Mouse (Mus musculus): ENCODE measurements around the gene Prlr. TPM values are rescaled to one million over a fixed set of nuclear protein-coding genes. Genes with fewer than 3 reads are reported as not detected.

The Prlr gene
- 0.57 and 0.75 TPM in 2 replicates for polyA plus RNA-seq (2015; fragmentation: Nextera tagmentation; extraction: Ambion mirVana)

DNA sequence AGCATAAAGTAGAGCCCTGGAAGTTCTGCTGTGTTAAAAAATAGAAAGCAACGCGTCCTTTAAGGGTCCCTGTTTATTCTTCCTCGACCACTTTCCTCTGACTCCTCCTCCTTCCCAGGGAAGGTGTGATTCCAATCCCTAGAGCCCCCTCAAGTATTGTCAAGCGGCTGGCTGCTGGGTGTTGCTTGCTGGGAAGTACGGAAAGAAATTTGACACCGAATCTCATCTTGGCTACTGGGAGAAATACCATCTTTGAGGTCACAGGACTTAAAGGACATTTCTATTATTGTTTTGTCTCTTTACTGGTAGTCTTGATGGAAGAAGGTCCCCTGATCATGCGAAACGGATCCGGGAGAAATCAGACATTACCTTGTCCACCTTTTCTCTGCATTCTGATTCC is at the start of gene Prlr:
Prlr (plus strand) TSS at position 156 of the 400 bp plus-strand sequence.
- peaks cover 12% of the 10 kb centered on the region for H3K4me1 ChIP-seq (replicated peaks)
- no peaks in the 10 kb centered on the region for H3K9me3 ChIP-seq
- peak within 1 kb of the TSS; percentile 42 for H3K4me3 ChIP-seq (replicated peaks)
- H3K9ac ChIP-seq (replicated peaks), result peak within 1 kb of the TSS; percentile 51; the same call in 1 of the 2 replicates
- H3K36me3 ChIP-seq, result no peaks in the 10 kb centered on the region
- 0 out of 2 replicates have a peak, but pooled peaks have one; percentile 35 for ATAC-seq
- no peak within 1 kb of the TSS for H3K27ac ChIP-seq
- WGBS, result 8% methylated on average over 9 of the region's 9 CpGs
- H3K4me2 ChIP-seq (replicated peaks), result peak within 1 kb of the TSS; percentile 73
- H3K27me3 ChIP-seq, result peaks cover 7% of the 10 kb centered on the region

- Histone ChIP-seq H3K27ac (no peak overlapping the region), H3K4me1 (replicated peaks) (no peaks in the 10 kb centered on the region), H3K27me3 (no peaks in the 10 kb centered on the region), H3K9me3 (no peaks in the 10 kb centered on the region), H3K4me3 (replicated peaks) (no peak overlapping the region), H3K4me2 (replicated peaks) (no peak overlapping the region), H3K9ac (replicated peaks) (no peak overlapping the region), H3K36me3 (no peaks in the 10 kb centered on the region)
- WGBS, result 94% methylated on average over 2 of the region's 2 CpGs
- ATAC-seq, result no peak
Observed at GRCm38 (mm10) chr15:10133781-10134180, 43.3 kb upstream of the Prlr start.

DNA sequence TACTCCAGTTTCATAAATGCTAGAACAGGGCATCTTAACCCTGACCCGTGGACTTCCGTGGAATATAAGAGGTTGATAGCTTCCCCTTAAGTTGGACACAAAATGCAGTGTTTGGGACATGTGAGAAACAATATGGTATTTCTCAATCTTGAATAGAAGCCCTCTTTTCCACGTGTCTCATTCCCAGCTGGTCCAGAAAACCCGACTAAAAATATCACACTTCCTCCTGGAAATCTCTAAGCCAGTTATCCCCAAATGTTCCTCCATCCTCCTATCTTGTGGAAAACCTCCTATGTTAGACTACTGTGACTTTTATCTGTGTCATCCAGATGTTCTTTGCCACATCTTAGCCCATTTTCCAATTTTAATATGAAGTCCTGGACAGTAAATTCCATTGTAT is 42.1 kb upstream of the Prlr start:
- no peaks in the 10 kb centered on the region for H3K27me3 ChIP-seq
- H3K4me2 ChIP-seq (replicated peaks), result no peak overlapping the region
- H3K4me1 ChIP-seq (replicated peaks), result no peaks in the 10 kb centered on the region
- no peak overlapping the region for H3K27ac ChIP-seq
- H3K9ac ChIP-seq (replicated peaks), result no peak overlapping the region
- H3K4me3 ChIP-seq (replicated peaks), result no peak overlapping the region
- H3K36me3 ChIP-seq, result no peaks in the 10 kb centered on the region
- H3K9me3 ChIP-seq, result no peaks in the 10 kb centered on the region
- ATAC-seq, result no peak
- WGBS, result 78% methylated on average over 4 of the region's 4 CpGs

- Histone ChIP-seq H3K36me3 (no peaks in the 10 kb centered on the region), H3K9me3 (no peaks in the 10 kb centered on the region), H3K4me1 (replicated peaks) (no peaks in the 10 kb centered on the region), H3K9ac (replicated peaks) (no peak overlapping the region), H3K4me3 (replicated peaks) (no peak overlapping the region), H3K4me2 (replicated peaks) (no peak overlapping the region), H3K27me3 (no peaks in the 10 kb centered on the region), H3K27ac (no peak overlapping the region)
- 94% methylated on average over 5 of the region's 5 CpGs for WGBS
- no peak for ATAC-seq
Observed at GRCm38 (mm10) chr15:10144520-10144919, 32.5 kb upstream of the Prlr start.

- H3K9me3 ChIP-seq, result no peaks in the 10 kb centered on the region
- no peak for ATAC-seq
- no peak overlapping the region for H3K9ac ChIP-seq (replicated peaks)
- 90% methylated on average over 4 of the region's 4 CpGs for WGBS
- H3K4me2 ChIP-seq (replicated peaks), result no peak overlapping the region
- no peaks in the 10 kb centered on the region for H3K36me3 ChIP-seq
- H3K4me1 ChIP-seq (replicated peaks), result no peaks in the 10 kb centered on the region
- no peaks in the 10 kb centered on the region for H3K27me3 ChIP-seq
- no peak overlapping the region for H3K4me3 ChIP-seq (replicated peaks)
- no peak overlapping the region for H3K27ac ChIP-seq
Observed at GRCm38 (mm10) chr15:10148196-10148595, 28.8 kb upstream of the Prlr start.

GRCm38 (mm10) chr15:10160663-10161062 is 16.4 kb upstream of the Prlr start:
- no peaks in the 10 kb centered on the region for H3K36me3 ChIP-seq
- no peaks in the 10 kb centered on the region for H3K9me3 ChIP-seq
- H3K4me1 ChIP-seq (replicated peaks), result no peaks in the 10 kb centered on the region
- H3K4me2 ChIP-seq (replicated peaks), result no peak overlapping the region
- H3K9ac ChIP-seq (replicated peaks), result no peak overlapping the region
- H3K4me3 ChIP-seq (replicated peaks), result no peak overlapping the region
- no peak for ATAC-seq
- no peak overlapping the region for H3K27ac ChIP-seq
- WGBS, result 89% methylated on average over 2 of the region's 2 CpGs
- H3K27me3 ChIP-seq, result no peaks in the 10 kb centered on the region

DNA sequence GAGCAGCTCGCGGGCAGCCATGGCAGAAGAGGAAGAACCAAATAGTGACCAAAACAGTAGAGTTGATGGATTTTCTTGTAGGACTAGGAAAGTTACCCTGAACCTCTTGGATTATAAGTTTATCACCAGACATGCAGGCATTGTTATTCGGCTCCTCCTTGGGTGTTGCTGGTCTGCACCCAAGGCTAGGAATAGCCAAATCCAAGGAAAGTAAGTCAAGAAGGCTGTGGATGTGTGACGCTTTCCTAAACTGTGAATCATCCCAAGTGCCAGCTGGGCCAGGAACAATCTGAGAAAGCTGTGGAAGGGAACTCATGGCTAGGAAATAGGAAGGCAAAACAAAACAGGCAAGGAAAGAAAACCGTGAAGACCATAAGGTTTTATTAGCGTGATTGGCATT is 2.0 kb upstream of the Prlr start:
- Histone ChIP-seq H3K4me1 (replicated peaks) (peaks cover 12% of the 10 kb centered on the region), H3K9ac (replicated peaks) (no peak overlapping the region), H3K27me3 (peaks cover 7% of the 10 kb centered on the region), H3K9me3 (no peaks in the 10 kb centered on the region), H3K4me2 (replicated peaks) (no peak overlapping the region), H3K36me3 (no peaks in the 10 kb centered on the region), H3K4me3 (replicated peaks) (no peak overlapping the region), H3K27ac (no peak overlapping the region)
- ATAC-seq, result no peak
- 92% methylated on average over 6 of the region's 6 CpGs for WGBS

- Histone ChIP-seq H3K27ac (no peak overlapping the region), H3K4me1 (replicated peaks) (peaks cover 12% of the 10 kb centered on the region), H3K9ac (replicated peaks) (no peak overlapping the region), H3K9me3 (no peaks in the 10 kb centered on the region), H3K4me3 (replicated peaks) (no peak overlapping the region), H3K27me3 (peaks cover 7% of the 10 kb centered on the region), H3K36me3 (no peaks in the 10 kb centered on the region), H3K4me2 (replicated peaks) (no peak overlapping the region)
- 86% methylated on average over 7 of the region's 7 CpGs for WGBS
- no peak for ATAC-seq
Observed at GRCm38 (mm10) chr15:10175656-10176055, 1.4 kb upstream of the Prlr start.

GRCm38 (mm10) chr15:10177519-10178130 is 587 bp downstream of the Prlr start:
- Histone ChIP-seq H3K4me2 (replicated peaks) (peak overlapping the region; percentile 73), H3K4me1 (replicated peaks) (peaks cover 12% of the 10 kb centered on the region), H3K9me3 (no peaks in the 10 kb centered on the region), H3K36me3 (no peaks in the 10 kb centered on the region), H3K27me3 (peaks cover 7% of the 10 kb centered on the region), H3K4me3 (replicated peaks) (peak overlapping the region; percentile 42), H3K9ac (replicated peaks) (peak overlapping the region; percentile 51; the same call in 1 of the 2 replicates), H3K27ac (no peak overlapping the region)
- peak; percentile 77 for ATAC-seq
- WGBS, result 2% methylated on average over 30 of the region's 30 CpGs

GRCm38 (mm10) chr15:10178131-10178566 is 1.1 kb downstream of the Prlr start:
- 4% methylated on average over 10 of the region's 10 CpGs for WGBS
- Histone ChIP-seq H3K36me3 (no peaks in the 10 kb centered on the region), H3K27ac (no peak overlapping the region), H3K4me2 (replicated peaks) (peak overlapping the region; percentile 73), H3K9ac (replicated peaks) (peak overlapping the region; percentile 51; the same call in 1 of the 2 replicates), H3K9me3 (no peaks in the 10 kb centered on the region), H3K4me3 (replicated peaks) (peak overlapping the region; percentile 42), H3K4me1 (replicated peaks) (peaks cover 12% of the 10 kb centered on the region), H3K27me3 (peaks cover 7% of the 10 kb centered on the region)
- peak; percentile 76 for ATAC-seq

DNA sequence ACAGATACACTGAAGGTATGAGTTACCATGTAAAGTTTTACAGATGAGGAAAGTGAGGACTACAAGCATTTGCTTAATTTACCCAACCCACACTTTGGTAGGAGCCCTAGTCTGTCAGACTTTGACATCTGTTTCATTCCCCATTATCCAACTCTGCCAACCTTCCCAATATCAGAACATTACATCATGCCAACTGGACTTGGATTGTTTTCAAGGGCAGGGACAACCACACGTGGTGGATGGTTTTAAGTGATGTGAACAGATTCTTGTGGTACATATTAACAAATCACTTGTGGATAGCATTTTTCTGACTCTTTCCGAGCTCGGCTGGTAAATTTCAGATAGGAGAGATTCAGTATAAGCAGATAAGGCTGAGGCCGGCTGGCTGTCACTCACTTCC is 3.7 kb downstream of the Prlr start:
- Histone ChIP-seq H3K27me3 (peaks cover 7% of the 10 kb centered on the region), H3K9ac (replicated peaks) (no peak overlapping the region), H3K4me3 (replicated peaks) (no peak overlapping the region), H3K9me3 (no peaks in the 10 kb centered on the region), H3K4me1 (replicated peaks) (peaks cover 12% of the 10 kb centered on the region), H3K36me3 (no peaks in the 10 kb centered on the region), H3K27ac (no peak overlapping the region), H3K4me2 (replicated peaks) (no peak overlapping the region)
- 93% methylated on average over 4 of the region's 4 CpGs for WGBS
- no peak for ATAC-seq

DNA sequence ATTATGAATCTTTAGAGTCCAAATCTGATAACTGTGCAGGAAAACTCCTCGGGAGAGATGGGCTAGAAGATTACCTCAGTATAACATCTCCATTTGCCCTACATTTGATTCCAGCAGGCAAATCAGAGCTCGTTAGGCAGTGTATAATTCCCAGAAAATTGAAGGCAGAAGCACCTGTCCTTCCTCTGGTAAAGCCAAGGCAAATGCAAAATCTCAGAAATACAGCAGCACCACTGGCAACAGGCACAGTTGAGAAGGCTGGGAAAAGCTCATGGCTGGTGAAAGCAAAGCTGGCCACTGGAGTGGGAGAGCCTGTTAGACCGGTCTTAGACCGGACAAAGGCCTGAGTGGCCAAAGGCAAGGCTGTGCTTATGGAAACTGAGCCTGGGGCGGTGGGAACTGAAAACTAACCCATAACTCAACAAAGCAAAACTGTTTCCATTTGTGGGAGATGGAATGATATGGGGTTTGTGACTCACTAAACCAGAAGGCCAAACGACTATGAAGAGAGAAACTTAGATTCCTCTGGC is 15.1 kb downstream of the Prlr start:
- no peaks in the 10 kb centered on the region for H3K4me1 ChIP-seq (replicated peaks)
- H3K9ac ChIP-seq (replicated peaks), result no peak overlapping the region
- ATAC-seq, result no peak
- no peak overlapping the region for H3K4me3 ChIP-seq (replicated peaks)
- H3K27ac ChIP-seq, result no peak overlapping the region
- H3K27me3 ChIP-seq, result no peaks in the 10 kb centered on the region
- H3K36me3 ChIP-seq, result no peaks in the 10 kb centered on the region
- WGBS, result 83% methylated on average over 6 of the region's 6 CpGs
- H3K4me2 ChIP-seq (replicated peaks), result no peak overlapping the region
- H3K9me3 ChIP-seq, result no peaks in the 10 kb centered on the region

DNA sequence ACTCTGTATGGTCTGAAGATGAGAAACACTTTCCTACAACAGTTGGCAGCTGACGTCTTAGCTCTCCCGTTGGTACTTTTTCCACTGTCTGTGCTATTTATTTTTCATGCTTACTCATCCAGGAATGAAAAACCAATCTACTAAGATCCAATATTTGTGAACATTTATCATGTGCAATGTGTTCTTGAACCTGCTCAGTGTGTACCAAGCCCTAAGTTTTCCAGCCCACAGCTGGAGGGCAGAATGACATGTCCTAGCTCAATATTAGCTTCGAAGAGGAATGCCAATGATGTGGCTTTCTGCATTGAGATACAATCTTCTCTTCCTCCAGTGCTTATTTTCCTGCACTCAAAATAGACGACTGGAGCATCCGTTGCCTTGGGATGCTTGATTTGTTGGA is 24.0 kb downstream of the Prlr start:
- no peak overlapping the region for H3K9ac ChIP-seq (replicated peaks)
- WGBS, result 90% methylated on average over 5 of the region's 5 CpGs
- H3K4me1 ChIP-seq (replicated peaks), result no peaks in the 10 kb centered on the region
- no peaks in the 10 kb centered on the region for H3K27me3 ChIP-seq
- H3K9me3 ChIP-seq, result no peaks in the 10 kb centered on the region
- no peak overlapping the region for H3K4me2 ChIP-seq (replicated peaks)
- no peaks in the 10 kb centered on the region for H3K36me3 ChIP-seq
- ATAC-seq, result no peak
- H3K4me3 ChIP-seq (replicated peaks), result no peak overlapping the region
- H3K27ac ChIP-seq, result no peak overlapping the region
